Mouse (Mus musculus) G1E (cell line): ENCODE results near the gene Cbx4.

ENCODE experiments used
- CTCF ChIP-seq: IDR thresholded peaks from 2 replicates; pipeline ENCODE4 v1.5.1; 2012; ENCODE audit warnings: low read depth, low read length, inconsistent platforms, mixed read lengths
- GATA1 ChIP-seq: IDR thresholded peaks from 2 replicates; pipeline ENCODE4 v1.6.1; 2012; ENCODE audit warnings: borderline replicate concordance, low read length, inconsistent platforms, mixed read lengths
- POLR2AphosphoS5 ChIP-seq: IDR thresholded peaks from 2 replicates; pipeline ENCODE4 v1.6.1; 2012; ENCODE audit warnings: low read depth, low read length, inconsistent platforms; ENCODE audit not compliant: insufficient replicate concordance
- TAL1 ChIP-seq: conservative IDR thresholded peaks from 2 replicates; pipeline ENCODE4 v1.6.1; 2012; ENCODE audit warnings: low read depth, low read length, inconsistent platforms, mixed read lengths

GRCm38 (mm10) chr11:119112721-119113120 is 26.7 kb upstream of the Cbx4 start:
- TF ChIP-seq CTCF = no peak
- no peak for TF ChIP-seq GATA1
- TF ChIP-seq TAL1 = no peak
- TF ChIP-seq POLR2AphosphoS5 = no peak
